Mouse (Mus musculus) layer of hippocampus, adult 9-11 months (tissue): ENCODE results near the gene Skint2.

Experiments used
- DNase-seq: peaks from one replicate; pipeline ENCODE4 v3.0.0; 2022

Gene Skint2

GRCm38 (mm10) chr4:112556894-112557293 lies at the start of gene Skint2:
TSS of gene Skint2 (plus strand) at chr4:112557194.
- DNase-seq: no peak
